In genomic region chr1:173317925-173318477, GRCm38 (mm10) we compare ENCODE assay signal across 25 mouse cellular contexts. TPM values are rescaled to one million over a fixed set of nuclear protein-coding genes. Genes with fewer than 3 reads are reported as not detected.
"Had no signal": no experiment of that assay in that cellular context is flagged by ENCODE, and none has a peak within 500 bp of the region (broad histone marks: within the 10 kb centered on the region; RNA-seq: fewer than 3 reads in every experiment).

No protein-coding gene starts in this region.

- H3K9me3 ChIP-seq: lung, embryonic 15.5 days; midbrain, embryonic 13.5 days; midbrain, embryonic 15.5 days; neural tube, embryonic 12.5 days; stomach, embryonic 15.5 days had no signal

- H3K27ac ChIP-seq: lung, embryonic 15.5 days; macrophage; midbrain, embryonic 13.5 days; midbrain, embryonic 15.5 days; neural tube, embryonic 12.5 days; stomach, embryonic 15.5 days; stomach, postnatal 0 days had no signal

- H3K9ac ChIP-seq: liver, postnatal 0 days; lung, embryonic 15.5 days; midbrain, embryonic 13.5 days; midbrain, embryonic 15.5 days; neural tube, embryonic 12.5 days; stomach, embryonic 15.5 days had no signal

- H3K4me1 ChIP-seq: lung, embryonic 15.5 days; midbrain, embryonic 15.5 days; stomach, embryonic 15.5 days had no signal

- H3K36me3 ChIP-seq: lung, embryonic 15.5 days; midbrain, embryonic 13.5 days; midbrain, embryonic 15.5 days; neural tube, embryonic 12.5 days; stomach, embryonic 15.5 days had no signal

- H3K4me3 ChIP-seq: lung, embryonic 15.5 days; midbrain, embryonic 13.5 days; midbrain, embryonic 15.5 days; neural tube, embryonic 12.5 days; stomach, embryonic 15.5 days had no signal

- DNase-seq: liver, postnatal 0 days; lung, adult 2 months; lung, postnatal 14 days; lung, postnatal 36 days; right cerebral cortex, postnatal 14 days; thymus, adult 2 months; thymus, postnatal 25 days; thymus, postnatal 4 days had no signal

- ATAC-seq: liver, postnatal 0 days; lung, postnatal 0 days; midbrain, embryonic 13.5 days; midbrain, embryonic 15.5 days had no signal

- H3K27me3 ChIP-seq: lung, embryonic 15.5 days; midbrain, embryonic 13.5 days; midbrain, embryonic 15.5 days; neural tube, embryonic 12.5 days; stomach, embryonic 15.5 days had no signal

RNA-seq across cellular contexts. Expression of gene Ackr1, which starts 15.5 kb away (rescaled TPM):
- total RNA-seq: monocyte, adult 5-6 weeks; neutrophil, adult 5-6 weeks had no signal
- polyA plus RNA-seq: macrophage had no signal

RNA-seq across cellular contexts. Expression of gene Mptx2, which starts 40.4 kb away (rescaled TPM):
- total RNA-seq: megakaryocyte, adult 5-6 weeks; midbrain, postnatal 0 days; monocyte, adult 5-6 weeks; neutrophil, adult 5-6 weeks had no signal
- polyA plus RNA-seq: liver, postnatal 0 days; lung, adult 2 months; lung, embryonic 15.5 days; lung, postnatal 0 days; macrophage; midbrain, embryonic 11.5 days; midbrain, embryonic 13.5 days; midbrain, embryonic 15.5 days; midbrain, postnatal 0 days; neural tube, embryonic 12.5 days; neural tube, embryonic 14.5 days; spleen, adult 2 months; stomach, embryonic 15.5 days; stomach, postnatal 0 days; testis, adult 2 months; thymus, adult 2 months; urinary bladder, adult 2 months had no signal

RNA-seq across cellular contexts. Expression of gene Cadm3, which starts 49.5 kb away (rescaled TPM):
- total RNA-seq: neutrophil, adult 5-6 weeks had no signal
- polyA plus RNA-seq: macrophage had no signal

RNA-seq across cellular contexts. Expression of gene Olfr418, which starts 52.2 kb away (rescaled TPM):
- total RNA-seq: megakaryocyte, adult 5-6 weeks; midbrain, postnatal 0 days; monocyte, adult 5-6 weeks; neutrophil, adult 5-6 weeks had no signal
- polyA plus RNA-seq: liver, postnatal 0 days; lung, adult 2 months; lung, embryonic 15.5 days; lung, postnatal 0 days; macrophage; midbrain, embryonic 11.5 days; midbrain, embryonic 13.5 days; midbrain, embryonic 15.5 days; midbrain, postnatal 0 days; neural tube, embryonic 12.5 days; neural tube, embryonic 14.5 days; spleen, adult 2 months; stomach, embryonic 15.5 days; stomach, postnatal 0 days; testis, adult 2 months; thymus, adult 2 months; urinary bladder, adult 2 months had no signal
